Mouse (Mus musculus): ENCODE results near the gene Edaradd. TPM values are rescaled to one million over a fixed set of nuclear protein-coding genes. Genes with fewer than 3 reads are reported as not detected.
"Not testable (repeated sequence)": the region's sequence is repeated elsewhere in the genome, so short reads cannot be mapped to it uniquely, and the experiment has no call there.

Edaradd gene
- polyA plus RNA-seq, 1 experiment from 2014 or later: 1.5 TPM

GRCm38 (mm10) chr13:12473724-12474378 lies 46.4 kb downstream of the Edaradd start:
- H3K4me2 ChIP-seq: no peak overlapping the region
- 30% methylated on average over 8 of the region's 8 CpGs for WGBS
- 0 out of 2 replicates have a peak, but pooled peaks cover 3% of the 10 kb centered on the region for H3K4me1 ChIP-seq
- no peak overlapping the region for H3K27ac ChIP-seq
- no peak overlapping the region for H3K9ac ChIP-seq
- peak; percentile 93 for ATAC-seq (replicated peaks)
- no peaks in the 10 kb centered on the region for H3K9me3 ChIP-seq
- no peak overlapping the region for H3K4me3 ChIP-seq
- H3K27me3 ChIP-seq (replicated peaks): no peaks in the 10 kb centered on the region
- H3K36me3 ChIP-seq (replicated peaks): no peaks in the 10 kb centered on the region

GRCm38 (mm10) chr13:12468488-12468887 lies 51.8 kb downstream of the Edaradd start:
- H3K4me1 ChIP-seq: 0 out of 2 replicates have a peak, but pooled peaks cover under 1% of the 10 kb centered on the region
- H3K27ac ChIP-seq: no peak overlapping the region
- no peak for ATAC-seq (replicated peaks)
- H3K36me3 ChIP-seq (replicated peaks): no peaks in the 10 kb centered on the region
- no peak overlapping the region for H3K4me2 ChIP-seq
- no peak overlapping the region for H3K9ac ChIP-seq
- no peak overlapping the region for H3K4me3 ChIP-seq
- H3K9me3 ChIP-seq: no peaks in the 10 kb centered on the region
- WGBS: 89% methylated on average over 1 of the region's 1 CpGs
- no peaks in the 10 kb centered on the region for H3K27me3 ChIP-seq (replicated peaks)

GRCm38 (mm10) chr13:12464844-12465243 lies 55.4 kb downstream of the Edaradd start, which contains the start of gene Lgals8:
Gene Lgals8 (minus strand): TSS chr13:12464944.
- Histone ChIP-seq H3K27me3 (replicated peaks) (no peaks in the 10 kb centered on the region), H3K9me3 (no peaks in the 10 kb centered on the region)
- WGBS: 88% methylated on average over 1 of the region's 1 CpGs

GRCm38 (mm10) chr13:12464159-12464558 lies 56.1 kb downstream of the Edaradd start:
- H3K4me2 ChIP-seq; ATAC-seq (replicated peaks); H3K27me3 ChIP-seq (replicated peaks); H3K36me3 ChIP-seq (replicated peaks); H3K9ac ChIP-seq; H3K4me3 ChIP-seq; H3K27ac ChIP-seq; H3K9me3 ChIP-seq: not testable (repeated sequence)
- H3K4me1 ChIP-seq: peaks cover 16% of the 10 kb centered on the region
- 90% methylated on average over 6 of the region's 6 CpGs for WGBS

More at GRCm38 (mm10) chr13:12464844-12465243, 55.4 kb downstream of the Edaradd start, which contains the start of gene Lgals8:
- H3K36me3 ChIP-seq (replicated peaks): no peaks in the 10 kb centered on the region
- ATAC-seq (replicated peaks): no peak
- H3K4me2 ChIP-seq: no peak within 1 kb of the TSS
- no peak within 1 kb of the TSS for H3K9ac ChIP-seq
- no peak within 1 kb of the TSS for H3K27ac ChIP-seq
- no peak within 1 kb of the TSS for H3K4me3 ChIP-seq
- peaks cover 13% of the 10 kb centered on the region for H3K4me1 ChIP-seq

- no peak overlapping the region for H3K4me2 ChIP-seq
- H3K27ac ChIP-seq: no peak overlapping the region
- H3K36me3 ChIP-seq (replicated peaks): no peaks in the 10 kb centered on the region
- H3K4me1 ChIP-seq: peaks cover 16% of the 10 kb centered on the region
- no peak for ATAC-seq (replicated peaks)
- H3K27me3 ChIP-seq (replicated peaks): no peaks in the 10 kb centered on the region
- no peak overlapping the region for H3K4me3 ChIP-seq
- no peaks in the 10 kb centered on the region for H3K9me3 ChIP-seq
- H3K9ac ChIP-seq: no peak overlapping the region
- 78% methylated on average over 4 of the region's 4 CpGs for WGBS
Measured at GRCm38 (mm10) chr13:12462623-12463022, 57.6 kb downstream of the Edaradd start.

- peaks cover 16% of the 10 kb centered on the region for H3K4me1 ChIP-seq
- peak overlapping the region; percentile 74 for H3K4me3 ChIP-seq
- H3K9ac ChIP-seq: peak overlapping the region; percentile 67
- ATAC-seq (replicated peaks): peak; percentile 64; the same call in 1 of the 2 replicates
- 4% methylated on average over 7 of the region's 7 CpGs for WGBS
- H3K27ac ChIP-seq: peak overlapping the region; percentile 79
- no peaks in the 10 kb centered on the region for H3K27me3 ChIP-seq (replicated peaks)
- H3K36me3 ChIP-seq (replicated peaks): no peaks in the 10 kb centered on the region
- H3K9me3 ChIP-seq: no peaks in the 10 kb centered on the region
- peak overlapping the region; percentile 70 for H3K4me2 ChIP-seq
Measured at GRCm38 (mm10) chr13:12461730-12462119, 58.5 kb downstream of the Edaradd start.

- peaks cover 16% of the 10 kb centered on the region for H3K4me1 ChIP-seq
- H3K4me3 ChIP-seq: peak overlapping the region; percentile 74
- under 1% methylated on average over 59 of the region's 59 CpGs for WGBS
- peak overlapping the region; percentile 67 for H3K9ac ChIP-seq
- no peaks in the 10 kb centered on the region for H3K36me3 ChIP-seq (replicated peaks)
- peak overlapping the region; percentile 79 for H3K27ac ChIP-seq
- no peaks in the 10 kb centered on the region for H3K9me3 ChIP-seq
- H3K4me2 ChIP-seq: peak overlapping the region; percentile 70
- no peaks in the 10 kb centered on the region for H3K27me3 ChIP-seq (replicated peaks)
- peak; percentile 95 for ATAC-seq (replicated peaks)
Measured at GRCm38 (mm10) chr13:12460881-12461729, 59.1 kb downstream of the Edaradd start.

GRCm38 (mm10) chr13:12460443-12460842 lies 59.8 kb downstream of the Edaradd start:
- Histone ChIP-seq H3K4me3 (peak overlapping the region; percentile 74), H3K4me2 (peak overlapping the region; percentile 70), H3K27me3 (replicated peaks) (no peaks in the 10 kb centered on the region), H3K9ac (peak overlapping the region; percentile 67), H3K27ac (peak overlapping the region; percentile 79), H3K36me3 (replicated peaks) (no peaks in the 10 kb centered on the region), H3K9me3 (no peaks in the 10 kb centered on the region), H3K4me1 (peaks cover 16% of the 10 kb centered on the region)
- ATAC-seq (replicated peaks): peak; percentile 7
- WGBS: 7% methylated on average over 8 of the region's 8 CpGs

GRCm38 (mm10) chr13:12456711-12457110 lies 63.5 kb downstream of the Edaradd start:
- H3K4me1 ChIP-seq: peaks cover 12% of the 10 kb centered on the region
- H3K27ac ChIP-seq: no peak overlapping the region
- no peak overlapping the region for H3K4me3 ChIP-seq
- no peaks in the 10 kb centered on the region for H3K27me3 ChIP-seq (replicated peaks)
- 77% methylated on average over 7 of the region's 7 CpGs for WGBS
- no peak overlapping the region for H3K9ac ChIP-seq
- no peak overlapping the region for H3K4me2 ChIP-seq
- no peak for ATAC-seq (replicated peaks)
- no peaks in the 10 kb centered on the region for H3K9me3 ChIP-seq
- no peaks in the 10 kb centered on the region for H3K36me3 ChIP-seq (replicated peaks)

GRCm38 (mm10) chr13:12454686-12455390 lies 65.4 kb downstream of the Edaradd start:
- H3K36me3 ChIP-seq (replicated peaks): no peaks in the 10 kb centered on the region
- no peak overlapping the region for H3K27ac ChIP-seq
- no peak overlapping the region for H3K4me3 ChIP-seq
- H3K4me1 ChIP-seq: peaks cover 3% of the 10 kb centered on the region
- H3K9me3 ChIP-seq: no peaks in the 10 kb centered on the region
- H3K4me2 ChIP-seq: no peak overlapping the region
- ATAC-seq (replicated peaks): no peak
- H3K27me3 ChIP-seq (replicated peaks): no peaks in the 10 kb centered on the region
- H3K9ac ChIP-seq: no peak overlapping the region
- WGBS: 86% methylated on average over 7 of the region's 7 CpGs

- no peaks in the 10 kb centered on the region for H3K4me1 ChIP-seq
- H3K27ac ChIP-seq: no peak overlapping the region
- no peaks in the 10 kb centered on the region for H3K27me3 ChIP-seq (replicated peaks)
- no peaks in the 10 kb centered on the region for H3K9me3 ChIP-seq
- no peak overlapping the region for H3K9ac ChIP-seq
- no peaks in the 10 kb centered on the region; the same call in 1 of the 2 replicates for H3K36me3 ChIP-seq (replicated peaks)
- H3K4me2 ChIP-seq: no peak overlapping the region
- WGBS: 90% methylated on average over 14 of the region's 14 CpGs
- no peak for ATAC-seq (replicated peaks)
- no peak overlapping the region for H3K4me3 ChIP-seq
Measured at GRCm38 (mm10) chr13:12453150-12453549, 67.1 kb downstream of the Edaradd start.

Measured in midbrain, embryonic 15.5 days (tissue).